Mouse (Mus musculus) E14TG2a.4 (cell line): ENCODE measurements at regions not wholly inside any gene's neighbourhood (a gene's known extent, or its start where the extent isn't known, plus 50 kb on each side); places are given as distances from the start of the nearest gene placed in this dataset.

ENCODE experiments used
- H3K27me3 ChIP-seq: 2 replicates; pipeline ENCODE4 v1.6.1; 2014; ENCODE audit warnings: low read length, control low read depth; ENCODE audit not compliant: insufficient read depth
- H3K36me3 ChIP-seq: 2 replicates; pipeline ENCODE4 v1.6.1; 2014; ENCODE audit warnings: low read length, control low read depth; ENCODE audit not compliant: insufficient read depth
- H3K4me1 ChIP-seq: replicated peaks from 2 replicates; pipeline ENCODE4 v1.6.1; 2014; ENCODE audit warnings: low read depth, low read length, control low read depth
- H3K4me3 ChIP-seq: replicated peaks from 2 replicates; pipeline ENCODE4 v1.5.1; 2014; ENCODE audit warnings: mild to moderate bottlenecking, low read length
- H3K9me3 ChIP-seq: 2 replicates; pipeline ENCODE4 v1.6.1; 2014; ENCODE audit warnings: low read length, control low read depth
- CTCF ChIP-seq: conservative IDR thresholded peaks from 2 replicates; pipeline ENCODE4 v1.5.1; 2014; ENCODE audit warnings: low read length
- NANOG ChIP-seq: IDR thresholded peaks from 2 replicates; pipeline ENCODE4 v1.6.1; 2014; ENCODE audit warnings: borderline replicate concordance, low read length, mixed read lengths
- POU5F1 ChIP-seq: IDR thresholded peaks from 2 replicates; pipeline ENCODE4 v1.6.1; 2014; ENCODE audit warnings: low read length, borderline replicate concordance

DNA sequence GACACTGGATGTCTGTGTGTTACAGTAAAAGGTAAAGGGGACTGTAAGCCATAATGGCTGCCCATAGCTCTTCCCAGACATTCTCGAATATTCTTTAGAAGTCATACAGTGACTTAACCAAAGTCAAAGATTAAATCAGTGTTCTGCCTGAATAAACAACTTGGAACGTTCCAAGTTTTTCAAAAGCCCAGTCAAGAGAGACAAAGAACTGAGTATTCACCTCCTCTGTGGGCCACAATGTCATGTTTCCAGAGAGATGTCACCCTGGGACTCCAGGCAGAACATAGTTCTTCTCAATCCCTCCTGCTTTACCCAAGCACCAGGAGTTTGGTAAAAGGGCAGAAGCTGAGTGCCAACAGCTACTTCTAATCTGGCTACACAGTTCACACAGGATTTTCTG, 58.2 kb upstream of the Nt5e start:
- Histone ChIP-seq H3K4me3 (no peak overlapping the region), H3K9me3 (0 out of 2 replicates have a peak, but pooled peaks cover 7% of the 10 kb centered on the region), H3K36me3 (no peaks in the 10 kb centered on the region), H3K27me3 (peaks cover 2% of the 10 kb centered on the region; the same call in 1 of the 2 replicates), H3K4me1 (no peaks in the 10 kb centered on the region)
- no peak for TF ChIP-seq NANOG
- TF ChIP-seq POU5F1: no peak
- TF ChIP-seq CTCF: no peak

DNA sequence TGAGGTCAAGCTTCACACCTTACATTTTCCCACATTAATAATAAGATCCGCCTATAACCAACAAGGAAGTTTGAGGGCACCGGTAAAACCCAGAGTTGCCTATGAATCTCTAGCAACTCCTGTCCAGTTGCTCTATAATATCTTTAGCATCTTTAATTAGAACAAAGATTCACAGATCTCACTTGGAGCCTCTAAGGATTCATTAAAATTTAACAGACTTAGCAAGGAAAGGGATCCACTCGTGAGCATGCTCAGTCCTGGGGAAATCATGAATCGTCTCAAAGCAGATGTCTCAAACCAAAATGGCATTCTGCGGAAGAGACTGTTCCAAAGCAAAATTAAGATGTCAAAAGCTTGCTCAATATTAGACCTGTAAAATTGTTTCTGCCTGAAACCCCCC, 57.8 kb upstream of the Nt5e start:
- no peak for TF ChIP-seq NANOG
- no peak for TF ChIP-seq POU5F1
- TF ChIP-seq CTCF: no peak
- H3K9me3 ChIP-seq: 0 out of 2 replicates have a peak, but pooled peaks cover 7% of the 10 kb centered on the region
- no peaks in the 10 kb centered on the region for H3K4me1 ChIP-seq
- H3K4me3 ChIP-seq: no peak overlapping the region
- peaks cover 2% of the 10 kb centered on the region; the same call in 1 of the 2 replicates for H3K27me3 ChIP-seq
- H3K36me3 ChIP-seq: no peaks in the 10 kb centered on the region

DNA sequence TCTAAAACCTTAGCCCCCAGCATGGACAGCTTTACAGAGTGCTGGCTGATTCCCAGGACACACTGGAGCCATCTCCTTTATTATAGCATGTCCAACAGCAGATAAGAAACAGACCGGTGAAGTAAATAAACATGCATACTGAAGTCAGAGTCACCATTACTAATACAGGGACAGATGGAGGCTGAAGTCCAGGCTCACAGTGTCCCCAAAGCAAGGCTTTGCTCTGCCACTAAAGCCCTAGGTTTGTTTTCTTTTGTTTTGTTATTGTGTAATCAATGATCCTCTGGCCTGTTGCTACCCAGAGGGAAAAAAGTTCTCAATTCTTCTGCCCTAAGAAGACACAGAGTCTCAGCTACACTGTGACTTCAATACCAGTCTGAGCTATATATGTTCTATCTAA, 56.2 kb upstream of the Nt5e start:
- H3K4me3 ChIP-seq: no peak overlapping the region
- no peaks in the 10 kb centered on the region for H3K36me3 ChIP-seq
- peaks cover 2% of the 10 kb centered on the region; the same call in 1 of the 2 replicates for H3K27me3 ChIP-seq
- TF ChIP-seq POU5F1 (no peak), NANOG (no peak), CTCF (no peak)
- no peaks in the 10 kb centered on the region for H3K4me1 ChIP-seq
- H3K9me3 ChIP-seq: 0 out of 2 replicates have a peak, but pooled peaks cover 7% of the 10 kb centered on the region

DNA sequence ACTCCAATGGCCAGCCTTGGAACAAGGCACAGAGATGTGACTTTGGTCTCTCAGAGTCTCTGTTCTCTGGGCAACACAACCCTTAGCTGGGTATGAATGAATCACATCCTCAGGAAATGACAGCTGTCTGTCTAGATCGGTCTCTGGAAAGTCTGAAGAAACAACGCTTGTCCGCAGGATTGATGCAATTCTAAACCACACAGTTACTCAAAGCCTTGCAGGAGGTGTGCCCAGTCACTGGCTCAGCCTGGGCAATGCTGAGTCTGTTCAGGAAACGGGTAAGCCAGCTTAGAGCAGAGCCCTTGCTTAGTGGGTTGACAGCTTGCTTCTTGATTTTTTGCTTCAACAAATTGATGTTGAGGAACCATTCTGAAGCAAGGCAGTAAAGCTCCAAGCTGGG, 53.7 kb upstream of the Nt5e start:
- Histone ChIP-seq H3K9me3 (no peaks in the 10 kb centered on the region), H3K4me1 (no peaks in the 10 kb centered on the region), H3K4me3 (no peak overlapping the region), H3K36me3 (no peaks in the 10 kb centered on the region), H3K27me3 (peaks cover 9% of the 10 kb centered on the region; the same call in 1 of the 2 replicates)
- no peak for TF ChIP-seq NANOG
- TF ChIP-seq POU5F1: no peak
- no peak for TF ChIP-seq CTCF

DNA sequence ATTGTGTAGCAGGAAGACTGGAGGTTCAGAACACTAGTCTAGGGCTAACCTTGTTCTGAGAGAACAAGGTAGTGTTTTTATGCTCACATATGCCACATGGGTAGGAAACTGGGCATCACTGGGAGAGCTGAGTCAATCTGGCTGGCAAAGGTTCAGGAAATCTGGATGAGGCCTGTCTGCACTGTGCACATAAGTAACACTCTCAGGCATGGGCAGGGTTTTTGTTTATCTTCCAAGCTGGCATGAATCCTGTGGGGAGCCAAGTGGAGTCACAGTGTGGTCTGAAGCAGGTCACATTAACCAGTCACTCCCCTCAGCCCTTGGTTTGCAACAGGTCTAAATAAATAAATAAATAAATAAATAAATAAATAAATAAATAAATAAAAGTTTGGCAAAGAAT, 53.0 kb upstream of the Nt5e start:
- H3K36me3 ChIP-seq: no peaks in the 10 kb centered on the region
- TF ChIP-seq NANOG: no peak
- no peak for TF ChIP-seq CTCF
- no peak overlapping the region for H3K4me3 ChIP-seq
- H3K4me1 ChIP-seq: no peaks in the 10 kb centered on the region
- no peaks in the 10 kb centered on the region for H3K9me3 ChIP-seq
- H3K27me3 ChIP-seq: peaks cover 7% of the 10 kb centered on the region; the same call in 1 of the 2 replicates

DNA sequence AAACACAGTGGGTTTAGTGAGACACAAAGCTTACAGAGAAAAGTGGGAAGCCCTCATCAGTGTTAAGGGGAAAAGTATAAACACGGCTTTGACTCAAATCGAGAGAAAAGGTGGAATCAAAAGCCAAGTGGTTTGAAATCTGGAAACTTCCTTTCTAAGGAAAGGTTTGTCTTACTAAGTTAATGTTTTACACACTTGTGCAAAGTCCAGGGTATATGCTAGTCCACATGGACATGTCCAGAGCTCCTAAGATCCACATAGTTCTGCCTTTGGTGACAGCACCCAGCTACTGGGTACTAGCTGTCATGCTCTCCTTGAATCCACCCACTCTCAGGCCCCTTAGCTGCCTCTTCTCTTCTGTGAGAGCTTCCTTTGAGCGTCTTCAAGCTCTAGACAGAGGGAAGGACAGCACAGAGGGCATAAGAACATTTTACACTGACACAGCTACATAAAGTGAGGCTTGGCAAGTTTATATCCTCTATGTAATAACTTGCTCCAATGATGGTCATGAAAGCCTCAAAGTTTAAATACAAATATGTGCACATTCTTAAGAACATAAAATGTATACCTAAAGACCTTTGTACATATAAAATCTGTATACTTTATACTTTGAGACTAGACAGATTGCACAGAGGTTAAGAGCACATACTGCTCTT, 52.2 kb upstream of the Nt5e start:
- Histone ChIP-seq H3K27me3 (peaks cover 7% of the 10 kb centered on the region; the same call in 1 of the 2 replicates), H3K4me3 (no peak overlapping the region), H3K9me3 (no peaks in the 10 kb centered on the region), H3K4me1 (no peaks in the 10 kb centered on the region), H3K36me3 (no peaks in the 10 kb centered on the region)
- TF ChIP-seq POU5F1 (no peak), CTCF (no peak), NANOG (no peak)

DNA sequence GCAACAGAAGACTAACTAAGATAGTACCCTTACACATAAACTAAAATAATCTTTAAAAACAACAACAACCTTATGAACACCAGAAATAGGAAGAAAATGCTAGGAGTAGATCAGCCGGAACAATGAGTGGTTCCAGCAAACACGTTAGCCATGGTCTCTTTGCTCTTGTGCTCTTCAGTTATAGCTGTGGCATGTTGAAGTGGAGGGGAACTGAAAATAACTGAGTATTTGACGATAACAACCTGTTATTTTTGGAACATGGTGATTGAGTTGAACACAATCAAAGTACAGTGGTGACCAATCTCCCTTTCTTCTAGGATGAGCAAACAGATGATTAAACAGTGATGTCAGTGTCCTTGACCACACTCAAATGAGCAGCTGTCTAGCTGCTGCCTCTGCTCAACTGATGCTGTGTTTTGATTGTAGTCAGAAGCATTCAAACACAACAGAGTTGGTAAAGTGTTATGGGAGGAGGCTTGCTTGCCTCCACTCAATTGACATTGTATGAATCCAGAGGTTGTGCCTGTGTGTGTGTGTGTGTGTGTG, 50.9 kb upstream of the Nt5e start:
- Histone ChIP-seq H3K36me3 (no peaks in the 10 kb centered on the region), H3K9me3 (no peaks in the 10 kb centered on the region), H3K27me3 (peaks cover 7% of the 10 kb centered on the region; the same call in 1 of the 2 replicates), H3K4me1 (no peaks in the 10 kb centered on the region), H3K4me3 (no peak overlapping the region)
- no peak for TF ChIP-seq NANOG
- TF ChIP-seq POU5F1: no peak
- TF ChIP-seq CTCF: no peak

DNA sequence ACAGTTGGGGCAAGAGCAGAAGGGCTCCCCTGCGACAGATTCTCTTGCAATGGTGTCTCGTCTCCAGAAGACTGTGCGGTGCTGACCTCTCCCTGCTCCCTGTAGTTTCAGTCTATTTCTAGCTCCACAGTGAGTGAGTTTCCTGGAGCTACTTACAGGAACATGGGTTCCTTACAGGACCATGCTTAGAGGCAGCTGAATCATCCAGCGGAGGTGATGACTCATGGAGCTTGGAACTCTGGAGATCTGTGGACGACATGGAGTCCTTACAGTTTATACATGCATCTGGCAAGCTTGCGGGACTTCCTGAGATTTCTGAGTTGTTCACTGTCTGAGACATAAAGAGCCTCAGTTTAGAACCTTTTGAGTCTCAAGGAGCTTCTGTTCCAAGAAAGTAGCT, 50.0 kb upstream of the Nt5e start:
- Histone ChIP-seq H3K36me3 (no peaks in the 10 kb centered on the region), H3K4me1 (no peaks in the 10 kb centered on the region), H3K27me3 (peaks cover 7% of the 10 kb centered on the region; the same call in 1 of the 2 replicates), H3K9me3 (no peaks in the 10 kb centered on the region), H3K4me3 (no peak overlapping the region)
- TF ChIP-seq CTCF: no peak
